Mouse (Mus musculus): ENCODE data around the gene Tbc1d10a.

GRCm38 (mm10) chr11:4206563-4206962, 20.0 kb downstream of the Tbc1d10a start:
- TF ChIP-seq POLR2A (IDR thresholded peaks at IDR 0.05; ENCODE audit: extremely low read depth, insufficient read depth, low read length): no peak
- TF ChIP-seq CTCF (IDR thresholded peaks at IDR 0.05; ENCODE audit: low read depth, low read length): no peak

All from liver, adult 2 months (tissue).